Mouse (Mus musculus) midbrain, embryonic 11.5 days (tissue): ENCODE results near the gene Plekhm3. TPM values are rescaled to one million over a fixed set of nuclear protein-coding genes. Genes with fewer than 3 reads are reported as not detected.

Experiments
- ATAC-seq: fragments of 200-750 bp; cut with Nextera tagmentation; 2 replicates; pipeline ENCODE4 v1.8.0; 2017; ENCODE audit warnings: moderate TSS enrichment, moderate library complexity; ENCODE audit not compliant: low FRiP score
- DNase-seq: peaks from one replicate; pipeline ENCODE4 v3.0.0; 2015; ENCODE audit warnings: low spot score; ENCODE audit errors: missing footprints
- H3K27ac ChIP-seq: fragments of 300-500 bp; sonication (generic); 2 replicates; pipeline ENCODE4 v1.5.1; 2014; ENCODE audit warnings: low read depth, low read length
- H3K27me3 ChIP-seq: fragments of 300-500 bp; sonication (generic); 2 replicates; pipeline ENCODE4 v1.6.1; 2014; ENCODE audit warnings: mild to moderate bottlenecking, low read length, moderate library complexity, mixed read lengths; ENCODE audit not compliant: control insufficient read depth, insufficient read depth
- H3K36me3 ChIP-seq: fragments of 300-500 bp; sonication (generic); 2 replicates; pipeline ENCODE4 v1.6.1; 2014; ENCODE audit warnings: mild to moderate bottlenecking, low read length, moderate library complexity, mixed read lengths; ENCODE audit not compliant: control insufficient read depth, insufficient read depth
- H3K4me1 ChIP-seq: fragments of 300-500 bp; sonication (generic); 2 replicates; pipeline ENCODE4 v1.6.1; 2014; ENCODE audit warnings: low read length; ENCODE audit not compliant: control insufficient read depth, insufficient read depth
- H3K4me2 ChIP-seq: fragments of 300-500 bp; sonication (generic); 2 replicates; pipeline ENCODE4 v1.6.1; 2014; ENCODE audit warnings: mild to moderate bottlenecking, moderate library complexity
- H3K4me3 ChIP-seq: fragments of 300-500 bp; sonication (generic); 2 replicates; pipeline ENCODE4 v1.5.1; 2014; ENCODE audit warnings: low read depth, low read length
- H3K9ac ChIP-seq: fragments of 300-500 bp; sonication (generic); 2 replicates; pipeline ENCODE4 v1.6.1; 2014; ENCODE audit warnings: low read length
- H3K9me3 ChIP-seq: fragments of 300-500 bp; sonication (generic); 2 replicates; pipeline ENCODE4 v1.6.1; 2016; ENCODE audit warnings: low read length; ENCODE audit not compliant: control insufficient read depth
- WGBS: fragments of 180-500 bp; shearing (Covaris S2); extraction: QIAGEN DNeasy Blood & Tissue Kit; methylation state at CpG from one replicate; pipeline ENCODE4 v1.1.7; 2014; 5-methylcytosine and 5-hydroxymethylcytosine counted together
- polyA plus RNA-seq: library from polyadenylated mRNA; unstranded; fragments of >200 nt; fragmentation: Nextera tagmentation; extraction: Ambion mirVana; gene quantifications from 2 replicates; pipeline ENCODE4 v1.2.1, GENCODE M21; 2014

Gene Plekhm3
- polyA plus RNA-seq, 1 experiment from 2014 or later, result 5.6 TPM

DNA sequence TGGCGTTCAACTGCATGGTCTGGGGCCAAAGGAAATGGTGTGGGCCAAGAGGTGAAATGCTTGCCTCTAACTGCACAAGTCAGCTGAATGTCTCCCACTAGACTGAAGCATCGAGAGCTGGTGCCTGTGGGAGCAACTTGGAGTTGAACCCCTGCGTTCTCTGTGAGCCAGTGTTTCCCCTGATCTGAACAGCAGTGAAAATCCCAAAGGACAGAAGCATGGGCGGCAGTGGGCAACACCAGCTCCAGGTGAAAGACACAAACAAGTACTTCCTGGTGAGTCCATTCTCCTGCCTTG is 163.4 kb downstream of the Plekhm3 start:
- ATAC-seq (no peak), DNase-seq (no peak)
- H3K27ac ChIP-seq, result no peak overlapping the region
- H3K4me1 ChIP-seq, result peaks cover 4% of the 10 kb centered on the region; the same call in 1 of the 2 replicates
- no peak overlapping the region for H3K4me3 ChIP-seq
- no peak overlapping the region for H3K9ac ChIP-seq
- 95% methylated on average over 4 of the region's 4 CpGs for WGBS
- H3K27me3 ChIP-seq, result no peaks in the 10 kb centered on the region
- H3K9me3 ChIP-seq, result no peaks in the 10 kb centered on the region
- H3K36me3 ChIP-seq, result no peaks in the 10 kb centered on the region
- no peak overlapping the region for H3K4me2 ChIP-seq

DNA sequence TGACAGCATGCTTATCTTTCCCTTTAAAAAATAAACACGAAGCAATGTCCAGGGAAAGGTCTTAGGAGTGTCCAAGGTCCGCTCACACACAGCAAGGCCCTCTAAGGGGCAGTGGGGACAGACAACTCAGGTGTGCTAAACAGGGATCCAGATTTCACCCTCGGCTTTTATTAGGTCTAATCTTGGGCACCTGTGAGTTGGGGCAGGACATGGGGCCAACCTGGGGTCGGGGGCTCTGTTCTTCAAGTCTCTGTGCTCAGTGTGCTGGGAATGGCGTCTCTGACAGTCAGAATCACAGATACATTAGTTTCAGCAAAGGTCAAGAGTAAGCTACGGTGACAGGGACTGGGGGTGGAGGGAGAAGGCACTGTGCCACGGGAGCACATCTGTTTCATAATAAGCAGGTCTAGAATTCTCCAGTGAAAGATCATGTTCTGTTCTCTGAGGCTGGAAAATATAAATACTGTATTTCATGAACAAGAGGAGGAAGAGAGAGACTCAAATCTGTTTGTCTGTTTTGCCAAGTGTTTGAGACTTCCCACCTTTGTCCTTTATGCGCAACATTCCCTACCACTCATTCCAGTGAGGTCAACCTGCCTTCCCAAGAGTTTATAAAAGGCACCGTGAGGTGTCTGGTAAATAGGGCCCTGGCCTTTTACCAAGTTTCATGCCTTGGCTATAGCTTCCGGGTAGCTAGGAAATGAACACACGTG is 163.9 kb downstream of the Plekhm3 start:
- H3K36me3 ChIP-seq, result no peaks in the 10 kb centered on the region

DNA sequence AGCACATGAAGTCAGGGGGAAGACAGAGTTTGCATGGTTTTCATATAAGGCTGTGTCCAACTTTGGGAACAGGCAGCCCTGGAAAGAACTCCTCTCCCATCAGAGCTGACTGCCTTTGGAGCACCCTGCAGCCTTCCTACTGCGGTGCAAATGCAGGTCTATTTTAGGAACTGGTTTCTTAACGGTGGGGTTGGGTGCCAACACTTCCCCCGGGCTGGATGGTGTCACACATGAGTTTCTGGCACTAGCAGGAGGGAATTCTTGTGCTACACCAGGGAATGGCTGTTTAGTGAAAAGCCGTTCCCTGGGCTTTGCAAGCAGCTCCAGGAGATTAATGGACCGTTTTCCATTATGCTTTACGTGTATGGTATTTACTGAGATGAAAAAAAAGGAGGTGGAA is 164.8 kb downstream of the Plekhm3 start:
- DNase-seq, result peak; percentile 86

More for the DNA sequence above, 163.9 kb downstream of the Plekhm3 start:
- no peak for ATAC-seq
- Histone ChIP-seq H3K27me3 (no peaks in the 10 kb centered on the region), H3K4me2 (no peak overlapping the region), H3K9ac (no peak overlapping the region), H3K4me3 (no peak overlapping the region), H3K9me3 (no peaks in the 10 kb centered on the region), H3K4me1 (peaks cover 4% of the 10 kb centered on the region; the same call in 1 of the 2 replicates), H3K27ac (no peak overlapping the region)
- no peak for DNase-seq
- WGBS, result 87% methylated on average over 11 of the region's 11 CpGs

DNA sequence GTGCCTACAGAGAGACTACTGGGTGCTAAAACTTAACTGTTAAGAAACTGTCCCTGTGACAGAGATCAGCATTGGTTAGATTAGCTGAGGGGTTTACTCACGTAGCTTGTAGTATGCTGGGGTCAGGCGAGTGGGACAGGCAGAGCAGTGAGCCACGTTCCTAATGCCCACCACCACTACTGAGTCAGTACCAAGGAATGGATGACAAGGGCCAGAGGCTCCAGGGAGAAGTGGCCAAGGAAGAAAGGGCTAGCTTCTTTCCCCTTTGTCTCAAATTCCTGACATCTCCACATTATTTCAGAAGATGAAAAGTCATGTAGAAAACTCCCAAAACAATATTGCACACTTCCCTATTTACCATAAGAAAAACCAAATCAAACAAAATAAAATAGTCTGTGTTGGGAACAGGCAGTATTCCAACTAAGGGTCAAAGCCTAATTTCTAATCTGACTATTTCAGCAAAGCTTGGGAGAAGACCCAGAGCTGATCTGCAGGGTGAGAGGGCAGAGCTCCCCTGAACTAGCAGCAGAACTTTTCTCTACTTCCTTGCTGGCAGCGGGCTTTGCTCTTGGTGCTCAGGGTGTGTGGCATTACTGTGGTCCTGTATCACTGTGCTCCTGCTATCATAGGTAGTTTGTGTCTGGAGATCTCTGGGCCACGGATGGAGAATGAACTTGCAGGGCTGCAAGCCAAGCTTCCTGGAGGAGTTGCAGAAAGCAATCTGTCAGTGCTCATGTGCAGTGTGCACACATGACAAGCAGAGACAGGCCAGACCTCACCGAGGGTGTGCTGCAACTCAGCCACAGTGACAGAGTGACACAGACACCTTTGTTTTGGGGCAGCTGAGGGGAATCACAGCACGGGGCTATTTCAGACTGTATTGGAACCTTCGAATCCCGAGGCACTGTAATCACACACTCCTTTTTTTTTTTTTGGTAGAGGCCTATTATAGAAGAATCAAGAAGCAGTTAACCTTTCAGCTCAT is 165.5 kb downstream of the Plekhm3 start:
- Histone ChIP-seq H3K36me3 (no peaks in the 10 kb centered on the region), H3K4me2 (no peak overlapping the region), H3K4me1 (peaks cover 4% of the 10 kb centered on the region; the same call in 1 of the 2 replicates), H3K9ac (no peak overlapping the region), H3K27me3 (no peaks in the 10 kb centered on the region), H3K4me3 (no peak overlapping the region), H3K27ac (no peak overlapping the region), H3K9me3 (no peaks in the 10 kb centered on the region)
- 82% methylated on average over 9 of the region's 9 CpGs for WGBS
- DNase-seq, result no peak
- no peak for ATAC-seq

More for the DNA sequence above, 164.8 kb downstream of the Plekhm3 start:
- Histone ChIP-seq H3K36me3 (no peaks in the 10 kb centered on the region), H3K27me3 (no peaks in the 10 kb centered on the region), H3K4me2 (no peak overlapping the region), H3K4me1 (peaks cover 4% of the 10 kb centered on the region; the same call in 1 of the 2 replicates), H3K9me3 (no peaks in the 10 kb centered on the region), H3K4me3 (no peak overlapping the region), H3K9ac (no peak overlapping the region), H3K27ac (no peak overlapping the region)
- ATAC-seq, result no peak
- 53% methylated on average over 6 of the region's 6 CpGs for WGBS

DNA sequence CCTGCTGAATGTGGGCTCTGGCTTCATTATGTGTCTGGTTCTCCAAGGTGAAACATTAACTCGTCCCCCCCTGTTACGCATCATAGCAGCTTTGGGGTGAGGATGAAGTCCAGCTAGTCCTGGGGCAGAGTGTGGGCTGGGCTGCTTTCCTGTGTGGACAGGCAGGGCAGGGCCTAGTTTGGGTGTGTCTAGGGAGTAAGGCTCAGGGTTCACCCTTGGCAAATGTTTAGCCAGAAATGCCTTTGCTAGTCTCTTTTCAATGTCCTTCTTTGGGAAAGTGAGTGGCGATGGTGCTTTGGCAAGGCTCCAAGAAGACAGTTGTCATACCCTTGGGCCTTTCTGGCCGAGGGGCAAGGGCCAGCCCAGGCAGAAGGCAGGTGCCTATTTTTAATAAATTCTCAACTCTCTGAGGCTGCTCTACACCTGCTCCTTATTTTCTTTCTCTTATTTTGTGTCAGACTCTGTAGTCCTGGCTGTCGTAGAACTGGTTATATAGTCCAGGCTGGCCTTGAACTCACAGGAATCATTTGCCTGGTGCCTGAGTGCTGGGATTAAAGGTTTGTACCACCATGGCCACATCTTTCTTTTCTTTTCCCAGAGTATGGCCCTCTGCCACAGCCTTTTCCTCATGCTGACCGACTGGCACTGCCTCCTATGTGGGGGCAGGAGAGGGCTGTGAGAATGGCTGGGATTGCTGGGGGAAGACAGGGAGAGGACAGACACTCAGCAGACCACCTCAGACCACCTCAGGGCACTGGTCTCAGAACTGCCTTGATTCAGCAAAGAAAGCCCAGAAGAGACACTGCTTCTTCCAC is 168.7 kb downstream of the Plekhm3 start:
- no peak for DNase-seq
- no peaks in the 10 kb centered on the region for H3K27me3 ChIP-seq
- WGBS, result 86% methylated on average over 6 of the region's 6 CpGs
- H3K36me3 ChIP-seq, result no peaks in the 10 kb centered on the region
- no peak overlapping the region for H3K9ac ChIP-seq
- H3K4me3 ChIP-seq, result no peak overlapping the region
- H3K4me1 ChIP-seq, result no peaks in the 10 kb centered on the region
- no peak overlapping the region for H3K27ac ChIP-seq
- no peak overlapping the region for H3K4me2 ChIP-seq
- no peak for ATAC-seq
- H3K9me3 ChIP-seq, result no peaks in the 10 kb centered on the region

DNA sequence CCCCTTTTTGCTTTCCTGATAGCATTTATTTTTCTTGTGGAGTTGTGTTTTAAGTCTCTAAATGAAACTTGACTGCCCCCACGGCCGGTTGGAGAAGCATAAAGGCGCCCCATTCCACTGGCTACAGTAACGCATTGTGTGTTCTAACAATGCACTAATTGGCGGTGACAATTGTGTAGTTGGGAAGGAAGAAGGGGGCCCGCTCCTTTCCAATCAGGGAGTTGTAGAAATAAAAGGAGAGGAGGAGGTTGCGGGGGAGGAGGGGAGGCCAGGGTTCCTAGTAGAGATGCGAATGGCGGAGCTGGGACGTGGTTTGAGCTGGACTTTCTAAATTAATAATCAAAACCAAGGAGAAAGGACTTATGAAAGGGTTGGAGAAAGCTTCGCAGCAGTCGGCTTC is 176.8 kb downstream of the Plekhm3 start:
- 0 out of 2 replicates have a peak, but pooled peaks cover 5% of the 10 kb centered on the region for H3K4me1 ChIP-seq
- no peak overlapping the region for H3K9ac ChIP-seq
- DNase-seq (peak; percentile 86), ATAC-seq (no peak)
- no peaks in the 10 kb centered on the region for H3K9me3 ChIP-seq
- no peak overlapping the region for H3K27ac ChIP-seq
- H3K36me3 ChIP-seq, result no peaks in the 10 kb centered on the region
- no peaks in the 10 kb centered on the region for H3K27me3 ChIP-seq
- no peak overlapping the region for H3K4me3 ChIP-seq
- WGBS, result 41% methylated on average over 12 of the region's 12 CpGs
- 0 out of 2 replicates have a peak overlapping the region, but pooled peaks have one; percentile 1 for H3K4me2 ChIP-seq

DNA sequence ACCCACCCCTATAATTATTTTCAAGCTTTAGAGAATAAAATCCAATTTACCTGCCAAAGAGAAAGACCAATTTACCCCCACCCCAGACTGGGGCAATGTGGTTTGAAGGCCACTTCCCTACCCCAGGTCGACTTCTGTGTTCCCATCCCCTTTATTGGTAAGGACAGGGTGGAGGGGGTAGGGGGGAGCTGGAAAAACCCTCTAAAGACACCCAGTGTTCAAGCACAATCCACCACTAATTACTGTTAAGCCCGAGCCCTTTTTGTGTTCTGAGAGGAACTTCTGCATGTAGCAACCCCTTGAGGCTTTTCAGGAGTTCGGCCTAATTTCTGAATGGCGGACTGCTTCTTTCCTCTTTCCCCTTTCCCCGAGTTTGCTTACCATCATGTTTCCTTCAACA is 177.2 kb downstream of the Plekhm3 start:
- H3K4me3 ChIP-seq, result no peak overlapping the region
- no peaks in the 10 kb centered on the region for H3K9me3 ChIP-seq
- DNase-seq (peak; percentile 86), ATAC-seq (no peak)
- 0 out of 2 replicates have a peak, but pooled peaks cover 5% of the 10 kb centered on the region for H3K4me1 ChIP-seq
- no peak overlapping the region for H3K27ac ChIP-seq
- no peaks in the 10 kb centered on the region for H3K27me3 ChIP-seq
- WGBS, result 32% methylated on average over 5 of the region's 5 CpGs
- no peaks in the 10 kb centered on the region for H3K36me3 ChIP-seq
- H3K9ac ChIP-seq, result no peak overlapping the region
- no peak overlapping the region for H3K4me2 ChIP-seq

DNA sequence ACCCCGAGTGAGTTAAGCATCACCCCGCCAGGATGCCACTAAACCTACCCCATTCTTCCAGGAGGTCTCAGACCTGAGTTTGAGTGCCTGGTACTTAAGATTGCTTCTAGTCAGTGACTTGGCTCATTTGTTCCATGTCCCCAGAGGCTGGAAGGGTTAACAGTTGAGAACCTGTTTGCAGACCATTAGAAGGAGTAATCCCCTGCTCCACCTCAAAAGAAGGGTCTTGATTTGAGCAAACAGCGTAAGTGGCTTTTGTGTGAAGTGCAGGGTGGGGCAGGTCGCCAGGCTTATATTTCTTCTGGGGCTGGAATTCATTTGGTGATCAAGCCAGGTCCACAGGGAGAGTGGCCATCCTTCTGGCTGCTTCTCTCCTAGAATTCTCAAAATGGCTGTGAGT is 183.3 kb downstream of the Plekhm3 start:
- H3K36me3 ChIP-seq, result no peaks in the 10 kb centered on the region
- DNase-seq (no peak), ATAC-seq (no peak)
- no peak overlapping the region for H3K4me3 ChIP-seq
- no peaks in the 10 kb centered on the region for H3K27me3 ChIP-seq
- no peak overlapping the region for H3K27ac ChIP-seq
- no peak overlapping the region for H3K9ac ChIP-seq
- no peaks in the 10 kb centered on the region for H3K4me1 ChIP-seq
- H3K9me3 ChIP-seq, result no peaks in the 10 kb centered on the region
- 69% methylated on average over 4 of the region's 4 CpGs for WGBS
- H3K4me2 ChIP-seq, result no peak overlapping the region
